Mouse (Mus musculus) hindbrain, embryonic 16.5 days (tissue): ENCODE data around the gene Ghrh. TPM values are rescaled to one million over a fixed set of nuclear protein-coding genes. Genes with fewer than 3 reads are reported as not detected.

ENCODE experiments used
- ATAC-seq: fragments of 200-750 bp; cut with Nextera tagmentation; 2 replicates; pipeline ENCODE4 v1.8.0; 2017; ENCODE audit warnings: moderate TSS enrichment, moderate library complexity
- H3K27ac ChIP-seq: fragments of 300-500 bp; sonication (generic); 2 replicates; pipeline ENCODE4 v1.5.1; 2014; ENCODE audit warnings: low read depth, mild to moderate bottlenecking, control low read depth, low read length, moderate library complexity
- H3K27me3 ChIP-seq: fragments of 300-500 bp; sonication (generic); replicated peaks from 2 replicates; pipeline ENCODE4 v1.6.1; 2014; ENCODE audit warnings: low read length; ENCODE audit not compliant: control insufficient read depth, insufficient read depth
- H3K36me3 ChIP-seq: fragments of 300-500 bp; sonication (generic); 2 replicates; pipeline ENCODE4 v1.6.1; 2014; ENCODE audit warnings: mild to moderate bottlenecking, low read length, moderate library complexity, mixed read lengths; ENCODE audit not compliant: control insufficient read depth, insufficient read depth
- H3K4me1 ChIP-seq: fragments of 300-500 bp; sonication (generic); 2 replicates; pipeline ENCODE4 v1.6.1; 2014; ENCODE audit warnings: low read depth, low read length; ENCODE audit not compliant: control insufficient read depth, insufficient read depth
- H3K4me2 ChIP-seq: fragments of 300-500 bp; sonication (generic); 2 replicates; pipeline ENCODE4 v1.6.1; 2014; ENCODE audit warnings: mild to moderate bottlenecking, low read length, control low read depth, moderate library complexity
- H3K4me3 ChIP-seq: fragments of 300-500 bp; sonication (generic); 2 replicates; pipeline ENCODE4 v1.5.1; 2014; ENCODE audit warnings: mild to moderate bottlenecking, low read length, control low read depth, moderate library complexity
- H3K9ac ChIP-seq: fragments of 300-500 bp; sonication (generic); 2 replicates; pipeline ENCODE4 v1.6.1; 2014; ENCODE audit warnings: low read depth, mild to moderate bottlenecking, control low read depth, low read length, moderate library complexity
- H3K9me3 ChIP-seq: fragments of 300-500 bp; sonication (generic); 2 replicates; pipeline ENCODE4 v1.6.1; 2014; ENCODE audit warnings: mild to moderate bottlenecking, low read length, moderate library complexity; ENCODE audit not compliant: control insufficient read depth
- WGBS: fragments of 180-500 bp; shearing (Covaris S2); extraction: QIAGEN DNeasy Blood & Tissue Kit; methylation state at CpG from one replicate; pipeline ENCODE4 v1.1.7; 2014; 5-methylcytosine and 5-hydroxymethylcytosine counted together
- polyA plus RNA-seq: library from polyadenylated mRNA; unstranded; fragments of >200 nt; fragmentation: Nextera tagmentation; extraction: Ambion mirVana; gene quantifications from 2 replicates; pipeline ENCODE4 v1.2.1, GENCODE M21; 2015

Ghrh gene
- polyA plus RNA-seq, 1 experiment from 2014 or later: 1.0 TPM

DNA sequence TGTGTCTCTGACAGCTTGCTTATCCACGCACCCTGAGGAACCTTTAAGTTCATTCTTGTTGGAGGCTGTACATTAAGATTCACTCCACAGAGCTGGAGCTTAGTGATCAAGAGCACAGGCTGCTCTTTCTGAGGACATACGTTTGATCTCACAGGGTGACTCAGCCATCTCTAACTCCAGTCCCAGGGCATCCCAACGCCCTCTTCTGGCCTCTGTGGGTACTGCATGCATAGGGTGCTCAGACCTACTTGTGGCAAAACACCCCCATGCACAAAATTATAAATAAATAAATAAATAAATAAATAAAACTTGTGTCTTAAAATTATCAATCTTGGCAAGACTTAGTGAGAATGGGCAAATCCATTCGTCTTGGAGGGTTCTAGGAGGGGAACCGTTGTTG lies 8.6 kb downstream of the Ghrh start:
- Histone ChIP-seq H3K9me3 (no peaks in the 10 kb centered on the region), H3K9ac (no peak overlapping the region), H3K4me3 (no peak overlapping the region), H3K27me3 (no peaks in the 10 kb centered on the region), H3K4me1 (peaks cover 31% of the 10 kb centered on the region), H3K27ac (no peak overlapping the region), H3K36me3 (no peaks in the 10 kb centered on the region), H3K4me2 (no peak overlapping the region)
- ATAC-seq: no peak
- WGBS: 27% methylated on average over 5 of the region's 5 CpGs

DNA sequence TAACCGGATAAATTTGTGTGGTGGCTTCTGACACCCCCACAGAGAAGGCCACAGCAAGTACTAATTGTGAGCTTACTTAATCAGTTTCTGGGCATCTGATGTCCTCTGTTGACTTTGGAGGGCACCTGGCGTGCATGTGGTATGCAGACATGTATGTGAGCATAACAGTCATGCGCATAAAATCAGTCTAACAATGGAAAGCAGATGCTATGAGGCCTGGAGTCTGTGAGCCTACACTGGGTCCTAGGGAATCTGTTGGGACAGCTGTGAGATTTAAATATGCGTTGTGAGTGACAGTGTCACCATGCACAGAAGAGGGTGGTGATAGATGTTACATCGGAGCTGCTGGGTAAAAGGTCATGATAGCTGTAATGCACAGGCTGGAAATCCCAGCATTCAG lies 15.2 kb downstream of the Ghrh start:
- Histone ChIP-seq H3K9me3 (no peaks in the 10 kb centered on the region), H3K4me3 (no peak overlapping the region), H3K36me3 (no peaks in the 10 kb centered on the region), H3K27ac (no peak overlapping the region), H3K27me3 (no peaks in the 10 kb centered on the region), H3K4me2 (no peak overlapping the region), H3K9ac (no peak overlapping the region), H3K4me1 (peaks cover 12% of the 10 kb centered on the region)
- no peak for ATAC-seq
- 53% methylated on average over 5 of the region's 5 CpGs for WGBS

DNA sequence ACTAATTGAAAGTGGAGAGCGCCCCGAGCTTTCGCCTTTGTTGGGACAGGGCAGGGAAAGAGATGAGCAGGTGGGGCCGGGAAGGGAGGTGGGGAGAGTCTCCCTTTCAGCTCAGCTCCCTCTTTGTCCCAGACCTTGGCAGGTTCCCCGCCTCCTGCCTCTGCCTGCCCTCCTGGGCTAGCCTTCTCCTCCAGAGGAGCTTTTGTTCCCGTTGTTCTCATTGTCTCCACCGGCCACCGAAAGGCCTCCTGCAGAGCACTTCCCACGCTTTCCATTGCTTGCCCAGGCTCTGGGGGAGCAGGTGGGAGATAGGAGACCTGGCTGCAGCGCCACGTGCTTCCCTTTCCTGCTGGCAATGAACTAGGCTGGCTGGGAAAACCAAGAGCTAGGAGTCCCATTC lies 18.7 kb downstream of the Ghrh start:
- peak; percentile 74 for ATAC-seq
- Histone ChIP-seq H3K4me2 (no peak overlapping the region), H3K36me3 (peaks cover 8% of the 10 kb centered on the region), H3K27me3 (no peaks in the 10 kb centered on the region), H3K4me3 (no peak overlapping the region), H3K9ac (0 out of 2 replicates have a peak overlapping the region, but pooled peaks have one; percentile 13), H3K9me3 (no peaks in the 10 kb centered on the region), H3K4me1 (peaks cover 12% of the 10 kb centered on the region), H3K27ac (peak overlapping the region; percentile 49; the same call in 1 of the 2 replicates)
- 6% methylated on average over 11 of the region's 11 CpGs for WGBS

DNA sequence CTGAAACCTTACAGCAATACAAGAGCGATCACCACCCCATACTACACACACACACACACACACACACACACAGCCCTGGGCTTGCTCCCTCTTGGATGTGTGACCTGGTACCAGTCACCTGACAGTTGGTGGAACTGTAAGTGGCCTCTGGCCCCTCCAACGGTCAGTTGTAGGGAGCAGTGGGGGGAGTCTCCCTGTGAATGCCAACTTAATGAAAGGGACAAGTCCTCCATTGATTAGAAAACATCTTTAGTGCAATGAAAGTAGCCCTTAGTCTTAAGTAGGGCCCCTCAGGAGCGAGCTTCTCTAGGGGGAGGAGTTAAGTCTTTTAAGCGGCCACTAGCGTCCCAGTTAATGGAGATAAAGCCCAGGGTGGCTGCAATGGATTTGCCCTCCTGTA lies 19.2 kb downstream of the Ghrh start:
- WGBS: 13% methylated on average over 5 of the region's 5 CpGs
- Histone ChIP-seq H3K36me3 (peaks cover 10% of the 10 kb centered on the region), H3K27ac (peak overlapping the region; percentile 49; the same call in 1 of the 2 replicates), H3K4me1 (peaks cover 12% of the 10 kb centered on the region), H3K4me3 (no peak overlapping the region), H3K4me2 (no peak overlapping the region), H3K9me3 (no peaks in the 10 kb centered on the region), H3K9ac (no peak overlapping the region), H3K27me3 (no peaks in the 10 kb centered on the region)
- ATAC-seq: peak; percentile 34

DNA sequence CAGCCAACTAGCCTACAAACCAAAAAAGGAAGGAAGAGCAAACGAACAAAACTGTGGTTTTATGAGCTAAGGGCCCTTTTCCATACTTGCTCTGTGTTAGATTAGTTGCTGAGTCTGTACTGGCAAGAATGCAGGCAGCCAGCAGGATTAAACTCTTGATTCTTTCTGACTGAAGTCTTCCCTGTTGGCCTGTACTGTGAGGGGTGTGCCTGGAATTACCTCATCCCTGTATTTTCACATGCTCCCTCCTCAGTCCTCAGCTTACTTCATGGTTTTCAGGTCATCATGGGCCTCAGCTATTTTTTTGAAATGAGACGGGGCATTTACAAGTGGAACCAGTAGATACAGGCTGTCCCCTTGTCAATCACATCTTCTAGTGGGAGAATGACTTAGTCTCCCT lies 22.1 kb downstream of the Ghrh start:
- H3K4me3 ChIP-seq: no peak overlapping the region
- H3K36me3 ChIP-seq: peaks cover 16% of the 10 kb centered on the region
- 73% methylated on average over 2 of the region's 2 CpGs for WGBS

DNA sequence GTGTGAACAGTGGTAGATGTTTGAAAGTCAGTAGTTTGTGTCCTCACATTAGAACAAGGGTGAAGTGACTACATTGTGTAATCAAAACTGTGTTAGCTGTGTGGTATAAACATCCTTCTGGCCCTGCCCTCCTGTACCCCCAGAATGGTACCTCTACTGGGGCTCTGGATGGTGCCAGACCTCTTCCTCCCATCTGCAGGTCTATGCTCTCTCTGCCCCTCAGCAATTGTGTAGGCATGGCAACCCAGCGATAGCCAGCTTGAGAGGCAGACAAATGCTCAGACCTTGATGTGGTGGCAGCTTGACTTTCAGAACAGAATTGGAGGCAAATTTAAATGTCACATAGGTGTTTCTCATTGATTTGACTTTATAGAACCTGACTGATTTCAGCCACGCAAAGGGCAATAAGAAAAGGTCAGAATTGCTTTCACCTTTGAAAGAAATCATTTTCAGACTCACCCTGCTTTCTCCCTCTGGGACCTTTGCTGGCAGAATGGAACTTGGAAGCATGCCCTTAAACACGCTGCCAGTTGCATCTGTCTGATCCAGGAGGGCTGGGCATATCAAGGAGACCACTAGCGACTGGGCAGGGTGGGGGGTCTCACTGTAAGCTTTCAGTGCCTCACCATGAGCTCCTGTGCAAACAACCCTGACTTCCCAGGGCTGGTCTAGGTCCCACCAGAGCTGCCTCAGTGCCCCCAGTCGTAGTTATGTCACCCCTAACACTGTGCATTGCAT lies 25.1 kb downstream of the Ghrh start:
- 0 out of 2 replicates have a peak, but pooled peaks have one; percentile 30 for ATAC-seq
- no peaks in the 10 kb centered on the region for H3K27me3 ChIP-seq
- H3K4me2 ChIP-seq: no peak overlapping the region
- no peaks in the 10 kb centered on the region for H3K9me3 ChIP-seq
- no peak overlapping the region for H3K9ac ChIP-seq
- peaks cover 28% of the 10 kb centered on the region for H3K36me3 ChIP-seq
- H3K4me1 ChIP-seq: peaks cover 14% of the 10 kb centered on the region
- WGBS: 56% methylated on average over 5 of the region's 5 CpGs
- H3K4me3 ChIP-seq: no peak overlapping the region
- H3K27ac ChIP-seq: peak overlapping the region; percentile 44

More for the DNA sequence above, 22.1 kb downstream of the Ghrh start:
- no peak overlapping the region for H3K9ac ChIP-seq
- H3K4me1 ChIP-seq: peaks cover 23% of the 10 kb centered on the region
- H3K27me3 ChIP-seq: no peaks in the 10 kb centered on the region
- H3K27ac ChIP-seq: no peak overlapping the region
- ATAC-seq: no peak
- H3K9me3 ChIP-seq: no peaks in the 10 kb centered on the region
- H3K4me2 ChIP-seq: no peak overlapping the region

DNA sequence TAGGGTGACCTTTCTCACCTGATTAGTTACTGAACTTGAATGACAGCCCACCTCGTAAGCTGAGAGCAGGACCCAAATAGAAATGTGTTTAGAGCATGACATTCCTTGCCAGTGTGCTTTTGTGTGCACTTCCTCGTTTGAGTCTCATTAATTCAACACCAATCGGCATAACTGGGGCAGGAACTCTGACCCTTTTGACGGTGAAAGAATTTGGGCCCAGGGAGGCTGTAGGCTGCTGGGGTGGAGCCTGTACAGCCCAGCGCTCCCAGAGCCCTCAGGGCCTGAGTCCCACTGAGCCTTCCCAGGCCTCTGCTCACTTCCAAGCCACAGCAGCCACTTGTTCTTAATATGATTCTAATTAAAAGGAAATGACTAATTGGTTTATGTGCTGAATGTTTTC lies 26.4 kb downstream of the Ghrh start:
- H3K9me3 ChIP-seq: no peaks in the 10 kb centered on the region
- 33% methylated on average over 5 of the region's 5 CpGs for WGBS
- peaks cover 35% of the 10 kb centered on the region for H3K36me3 ChIP-seq
- no peak overlapping the region for H3K27ac ChIP-seq
- no peak for ATAC-seq
- H3K4me1 ChIP-seq: peaks cover 18% of the 10 kb centered on the region
- no peaks in the 10 kb centered on the region for H3K27me3 ChIP-seq
- no peak overlapping the region for H3K4me3 ChIP-seq
- no peak overlapping the region for H3K4me2 ChIP-seq
- no peak overlapping the region for H3K9ac ChIP-seq

DNA sequence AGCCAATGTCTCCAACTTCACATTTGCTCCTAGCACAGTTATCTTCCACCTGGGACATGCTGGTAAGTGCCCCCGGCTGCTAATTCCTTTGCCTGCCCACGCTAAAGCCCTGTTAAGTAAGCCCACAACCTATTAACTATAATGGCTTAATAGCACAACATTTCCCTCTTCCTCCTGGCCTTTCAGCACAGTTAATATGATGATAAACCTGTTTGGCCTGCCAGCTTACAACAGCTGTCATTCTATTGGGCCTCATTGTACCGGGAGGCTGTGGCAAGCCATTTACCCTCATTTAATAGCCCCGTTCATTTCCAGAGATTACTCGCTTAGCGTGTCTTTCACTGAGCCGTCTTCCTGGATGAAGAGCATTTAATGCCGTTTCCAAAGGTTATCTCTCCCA lies 27.2 kb downstream of the Ghrh start:
- Histone ChIP-seq H3K9me3 (no peaks in the 10 kb centered on the region), H3K4me1 (peaks cover 18% of the 10 kb centered on the region), H3K9ac (no peak overlapping the region), H3K4me3 (no peak overlapping the region), H3K27ac (no peak overlapping the region), H3K4me2 (no peak overlapping the region), H3K27me3 (no peaks in the 10 kb centered on the region), H3K36me3 (peaks cover 33% of the 10 kb centered on the region)
- 69% methylated on average over 8 of the region's 8 CpGs for WGBS
- ATAC-seq: no peak; the same call in 1 of the 2 replicates

DNA sequence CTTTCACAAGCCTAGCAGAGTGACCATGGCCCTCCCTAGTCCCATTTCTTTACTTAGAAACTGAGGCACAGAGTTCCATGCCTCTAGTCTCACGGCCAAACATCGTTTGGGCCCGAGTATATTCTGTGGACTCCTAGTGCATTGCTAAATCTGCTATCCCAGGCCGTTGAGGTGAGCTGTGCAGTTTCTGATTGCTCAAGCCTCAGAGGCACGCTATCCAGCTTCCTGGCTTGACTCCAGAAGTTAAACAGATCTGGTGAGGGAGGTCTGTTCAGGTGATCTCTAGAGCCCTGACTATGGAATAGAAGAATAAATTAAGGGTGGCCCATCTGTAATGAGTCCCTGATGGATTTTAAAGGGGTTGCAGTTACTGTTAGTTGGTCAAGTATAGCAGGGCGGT lies 30.1 kb downstream of the Ghrh start:
- H3K36me3 ChIP-seq: peaks cover 28% of the 10 kb centered on the region
- H3K9ac ChIP-seq: no peak overlapping the region
- no peak overlapping the region for H3K4me3 ChIP-seq
- H3K4me2 ChIP-seq: no peak overlapping the region
- H3K27ac ChIP-seq: no peak overlapping the region
- ATAC-seq: no peak
- WGBS: 81% methylated on average over 6 of the region's 6 CpGs
- H3K4me1 ChIP-seq: peaks cover 26% of the 10 kb centered on the region
- H3K27me3 ChIP-seq: no peaks in the 10 kb centered on the region
- no peaks in the 10 kb centered on the region for H3K9me3 ChIP-seq
